Mouse (Mus musculus) CH12F3 (cell line): ENCODE data around the gene Ilkap.

ENCODE experiments used
- in situ Hi-C: fragments of 300-500 bp; cut with MboI; formaldehyde crosslinking; loops from 2 replicates; pipeline ENCODE4 v1.14.3; 2020; ENCODE audit warnings: low sequenced_read_pairs

The Ilkap gene

GRCm38 (mm10) chr1:91414903-91415302, 16.3 kb upstream of the Ilkap start:
- in situ Hi-C loops, result no loop called here

DNA sequence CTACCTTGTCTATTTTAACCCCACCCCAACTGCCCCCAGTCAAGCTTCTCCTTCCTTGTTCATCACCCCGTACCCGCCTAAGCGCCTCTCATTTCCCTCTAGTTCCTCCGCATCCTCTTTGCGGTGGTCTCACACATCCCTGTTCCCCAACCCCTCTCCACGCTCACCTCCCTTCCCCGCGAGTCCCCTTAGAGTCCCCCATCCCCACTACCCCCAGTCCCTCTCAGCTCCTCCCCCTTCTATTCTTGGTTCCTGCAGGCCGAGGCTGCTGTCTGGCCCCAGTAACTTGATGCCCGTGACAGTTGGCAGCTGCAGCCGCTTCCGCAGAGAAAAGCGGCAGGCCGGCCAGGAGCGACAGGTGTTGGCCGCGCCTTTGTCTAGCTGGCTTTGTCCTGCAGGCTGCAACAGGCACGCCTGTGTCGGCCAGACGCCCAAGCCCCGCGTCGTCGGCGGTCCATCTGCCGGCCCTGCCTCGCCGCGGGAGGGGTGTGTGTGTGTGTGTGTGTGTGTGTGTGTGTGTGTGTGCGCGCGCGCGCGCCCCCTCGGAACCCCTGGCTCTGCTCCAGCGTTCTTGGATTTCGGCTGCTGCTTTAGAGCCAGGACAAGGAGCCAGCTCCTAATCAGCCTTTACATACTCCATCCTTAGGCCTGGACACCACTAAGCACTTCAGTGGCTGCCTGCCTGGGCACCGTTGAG, 15.4 kb upstream of the Ilkap start, which contains the start of gene Hes6:
Hes6 (minus strand) TSS at position 141 of the 697 bp plus-strand sequence.
- in situ Hi-C loops, result no loop called here

- in situ Hi-C loops, result no loop called here
Measured at GRCm38 (mm10) chr1:91413536-91413897, 14.9 kb upstream of the Ilkap start.

- in situ Hi-C loops, result no loop called here
Measured at GRCm38 (mm10) chr1:91413030-91413506, 14.5 kb upstream of the Ilkap start.

GRCm38 (mm10) chr1:91412286-91413029, 13.8 kb upstream of the Ilkap start:
- in situ Hi-C loops, result no loop called here

DNA sequence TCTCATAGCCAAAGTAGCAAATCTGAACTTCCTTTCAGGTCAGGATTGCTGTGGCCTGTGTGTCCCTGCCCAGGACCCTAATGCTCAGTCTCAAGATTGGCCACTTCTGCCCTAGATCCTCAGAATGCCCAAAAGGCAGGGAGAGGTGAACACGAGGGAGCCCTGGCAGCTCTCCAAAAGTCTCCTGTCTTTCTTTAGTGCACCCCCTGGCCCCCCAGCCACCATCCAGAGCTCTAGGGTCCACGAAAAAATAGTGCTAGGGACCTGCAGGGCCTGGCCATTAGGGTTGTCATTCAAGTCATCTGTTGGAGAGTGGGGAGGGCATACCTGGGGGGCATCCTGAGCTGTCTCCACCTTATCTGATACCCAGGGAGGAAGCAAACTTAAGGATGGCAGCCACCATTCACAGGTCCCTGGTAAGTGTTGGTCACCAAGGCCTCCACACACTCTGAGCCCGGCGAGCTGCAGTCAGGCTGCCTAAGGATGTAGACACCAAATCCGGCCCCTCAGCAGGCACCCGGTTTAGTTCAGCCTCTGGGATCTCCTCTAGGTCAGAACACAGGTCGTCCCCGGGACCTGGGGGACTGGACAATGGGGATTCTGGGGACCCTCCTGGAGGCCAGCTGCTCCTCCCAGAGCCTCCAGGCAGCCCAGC, 13.1 kb upstream of the Ilkap start:
- in situ Hi-C loops, result no loop called here

GRCm38 (mm10) chr1:91407819-91408218, 9.2 kb upstream of the Ilkap start:
- in situ Hi-C loops, result no loop called here

DNA sequence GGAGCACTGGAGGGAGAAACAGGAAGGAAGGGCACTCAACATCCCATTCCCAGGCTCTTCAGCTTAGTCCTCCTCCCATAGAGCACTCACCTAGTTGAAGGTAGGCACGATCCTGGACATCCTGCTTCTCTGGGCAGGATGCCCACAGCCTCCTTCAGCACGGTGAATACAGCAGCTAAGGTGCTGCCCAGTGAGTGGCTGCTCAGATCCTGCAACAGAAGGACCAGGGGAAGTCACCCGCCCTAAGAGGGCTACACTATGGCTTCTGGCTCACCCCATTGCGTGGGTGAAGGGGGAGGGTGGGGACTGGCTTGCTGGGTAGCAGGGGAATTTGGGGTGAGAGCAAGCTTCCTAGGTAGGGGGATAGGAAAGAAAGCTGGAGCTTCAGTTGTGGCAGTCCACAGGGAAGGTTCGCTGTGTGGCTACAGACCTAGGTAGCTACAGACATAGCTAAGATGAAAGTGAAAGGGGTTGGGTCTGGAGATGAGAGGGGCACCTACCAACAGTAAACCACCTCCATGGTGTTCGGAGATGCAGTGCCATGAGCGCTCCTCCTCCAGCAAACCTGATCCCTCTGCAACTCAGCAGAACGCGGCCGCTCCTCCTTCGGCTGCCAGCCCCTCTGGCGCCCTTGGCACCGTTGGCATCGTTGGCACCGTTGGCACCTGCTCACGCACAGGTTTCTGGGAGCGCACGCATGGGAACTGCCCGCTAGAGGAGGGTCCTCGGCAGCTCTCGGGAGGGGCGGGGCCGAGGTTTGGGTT, 7.0 kb upstream of the Ilkap start:
- in situ Hi-C loops, result no loop called here

DNA sequence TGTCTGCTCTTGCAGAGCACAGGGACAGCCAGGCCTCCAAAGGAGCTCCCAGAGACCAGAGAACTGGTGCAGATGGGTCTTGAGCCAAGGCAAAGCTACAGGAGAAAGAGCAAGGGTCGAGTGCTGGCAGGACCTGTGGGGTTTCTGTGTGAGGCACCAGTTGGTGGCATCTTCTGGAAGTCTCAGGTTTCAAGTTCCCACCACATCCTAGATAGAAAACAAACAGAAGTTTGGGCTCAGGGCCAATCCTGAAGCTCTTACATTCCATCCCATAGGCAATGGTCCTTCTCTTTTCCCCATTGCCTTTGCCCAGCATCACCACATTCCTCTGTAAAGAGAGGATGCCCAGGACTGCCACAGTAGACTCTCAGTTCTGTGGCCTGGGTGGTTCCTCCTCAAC, 6.4 kb upstream of the Ilkap start:
- in situ Hi-C loops, result no loop called here

DNA sequence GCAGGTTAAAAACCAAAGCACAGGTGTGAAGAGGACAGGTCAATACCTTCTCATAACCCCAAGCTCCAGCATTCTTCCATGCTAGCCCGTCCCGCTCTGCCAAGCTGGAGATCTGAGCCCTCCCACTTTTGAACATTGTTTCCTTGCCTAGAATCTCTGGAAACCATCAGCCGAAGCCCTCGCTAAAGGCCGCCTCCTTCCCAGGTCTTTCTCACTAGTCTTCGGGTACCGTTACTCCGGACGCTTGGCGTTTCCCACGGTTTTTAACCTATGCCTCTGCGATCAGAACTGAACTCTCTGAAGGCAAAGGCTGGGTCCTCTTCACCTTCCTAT, 722 bp downstream of the Ilkap start:
- in situ Hi-C loops, result no loop called here

GRCm38 (mm10) chr1:91390369-91390768, 8.2 kb downstream of the Ilkap start:
- in situ Hi-C loops, result no loop called here

DNA sequence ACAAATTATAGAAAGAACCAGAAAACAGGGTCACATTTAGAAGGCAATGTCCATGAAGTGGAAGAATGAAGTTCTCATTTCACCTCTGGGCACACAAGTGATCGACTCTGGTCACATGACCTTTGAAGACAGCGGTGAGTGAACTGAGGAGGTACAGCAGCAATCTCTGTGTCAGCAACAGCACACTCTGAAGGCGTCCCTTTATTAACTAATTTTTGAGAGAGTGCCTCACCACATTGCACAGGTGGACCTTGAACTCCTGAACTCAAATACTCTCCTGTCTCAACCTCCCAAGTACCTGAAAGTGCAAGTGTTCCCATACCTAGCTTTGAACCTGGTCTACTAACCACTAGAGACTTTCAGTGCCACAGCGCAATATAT, 17.5 kb downstream of the Ilkap start:
- in situ Hi-C loops, result no loop called here

GRCm38 (mm10) chr1:91380453-91381090, 18.0 kb downstream of the Ilkap start:
- in situ Hi-C loops, result no loop called here

GRCm38 (mm10) chr1:91373414-91373835, 25.2 kb downstream of the Ilkap start:
- in situ Hi-C loops, result no loop called here

- in situ Hi-C loops, result no loop called here
Measured at GRCm38 (mm10) chr1:91370055-91370454, 28.6 kb downstream of the Ilkap start.

- in situ Hi-C loops, result no loop called here
Measured at GRCm38 (mm10) chr1:91369408-91369807, 29.2 kb downstream of the Ilkap start.

DNA sequence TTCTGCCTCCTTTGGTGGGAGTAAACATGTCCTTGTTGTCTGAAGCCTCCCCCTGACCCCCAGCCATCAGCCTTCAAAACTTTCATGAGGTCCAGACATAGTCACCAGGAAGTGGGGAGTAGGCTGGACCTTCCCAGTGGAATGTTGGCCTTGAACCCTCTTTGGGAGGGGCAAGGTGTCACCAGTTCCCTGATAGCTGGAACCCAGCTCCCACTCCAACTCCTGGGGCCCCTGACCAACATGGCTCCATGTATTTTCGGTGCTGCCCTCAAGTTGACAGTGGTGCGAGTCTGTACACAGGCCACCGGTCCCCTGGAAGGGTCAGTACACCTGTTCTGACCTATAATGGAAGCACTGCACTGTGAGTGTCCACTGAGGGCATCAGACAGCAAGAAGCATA, 31.3 kb downstream of the Ilkap start:
- in situ Hi-C loops, result no loop called here

- in situ Hi-C loops, result no loop called here
Measured at GRCm38 (mm10) chr1:91366215-91367108, 32.2 kb downstream of the Ilkap start, which contains the start of gene Erfe. TSS of gene Erfe (plus strand) at chr1:91366430.

DNA sequence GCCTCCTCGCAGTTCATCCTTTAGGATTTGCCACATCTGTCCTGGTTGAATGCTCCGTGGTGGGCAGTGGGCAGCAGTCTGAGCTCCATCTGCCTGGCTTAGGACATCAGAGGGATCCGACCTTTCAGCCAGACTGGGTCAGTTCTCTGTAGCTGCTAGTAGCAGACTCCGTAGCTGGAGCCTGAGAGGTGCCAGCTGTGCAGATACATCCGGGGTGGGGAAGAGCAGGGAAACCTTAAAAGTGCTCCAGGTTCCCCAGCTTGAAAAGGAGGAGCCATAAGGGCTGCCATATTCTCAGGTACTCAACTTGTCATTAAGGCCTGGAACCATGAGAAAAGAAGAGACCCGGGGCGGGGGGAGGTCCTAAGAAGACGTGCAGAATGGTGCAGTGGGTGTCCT, 32.8 kb downstream of the Ilkap start:
- in situ Hi-C loops, result no loop called here
